Mouse (Mus musculus) heart, adult 2 months (tissue): ENCODE data around the gene Reln. TPM values are rescaled to one million over a fixed set of nuclear protein-coding genes. Genes with fewer than 3 reads are reported as not detected.

Source experiments
- DNase-seq, 2 experiments: peaks; one replicate each; pipeline ENCODE4 v3.0.0; 2021
- H3K27ac ChIP-seq: fragments of 200-600 bp; 2 replicates; pipeline ENCODE4 v1.8.1; 2022
- H3K27me3 ChIP-seq: fragments of 200-500 bp; 2 replicates; pipeline ENCODE4 v1.6.1; 2012; ENCODE audit warnings: mild to moderate bottlenecking, low read length, inconsistent platforms, mixed read lengths; ENCODE audit not compliant: control insufficient read depth, insufficient read depth
- H3K36me3 ChIP-seq: fragments of 200-500 bp; 2 replicates; pipeline ENCODE4 v1.6.1; 2012; ENCODE audit warnings: low read length, inconsistent platforms; ENCODE audit not compliant: control insufficient read depth, insufficient read depth
- H3K4me1 ChIP-seq: fragments of 200-500 bp; 2 replicates; pipeline ENCODE4 v1.6.1; 2011; ENCODE audit warnings: low read length; ENCODE audit not compliant: control insufficient read depth, insufficient read depth
- H3K4me3 ChIP-seq: fragments of 200-600 bp; 2 replicates; pipeline ENCODE4 v1.8.1; 2022
- H3K79me2 ChIP-seq: fragments of 200-500 bp; replicated peaks from 2 replicates; pipeline ENCODE4 v1.6.1; 2012; ENCODE audit warnings: mild to moderate bottlenecking, inconsistent platforms, low read length, moderate library complexity, mixed read lengths; ENCODE audit not compliant: control insufficient read depth, insufficient read depth
- H3K9ac ChIP-seq: fragments of 200-500 bp; 2 replicates; pipeline ENCODE4 v1.6.1; 2012; ENCODE audit warnings: low read depth, mild to moderate bottlenecking, control low read depth, inconsistent platforms, low read length, mixed read lengths
- CTCF ChIP-seq: fragments of 200-600 bp; IDR thresholded peaks from 2 replicates; pipeline ENCODE4 v1.8.1; 2022; ENCODE audit warnings: antibody characterized with exemption, mild to moderate bottlenecking, moderate library complexity
- EP300 ChIP-seq: fragments of 200-500 bp; IDR thresholded peaks from 2 replicates; pipeline ENCODE4 v1.6.1; 2011; ENCODE audit warnings: low read depth, low read length, control low read depth; ENCODE audit not compliant: insufficient read depth
- POLR2A ChIP-seq: fragments of 200-500 bp; IDR thresholded peaks from 2 replicates; pipeline ENCODE4 v1.6.1; 2011; ENCODE audit warnings: mild to moderate bottlenecking, low read depth, low read length, control low read depth; ENCODE audit not compliant: insufficient read depth
- WGBS: fragments of 180-500 bp; shearing (Covaris S2); methylation state at CpG from one replicate; pipeline ENCODE4 v1.1.7; 2018; 5-methylcytosine and 5-hydroxymethylcytosine counted together
- intact Hi-C: fragments of 180-260 bp; cut with DNase I; formaldehyde crosslinking; loops from one replicate; pipeline ENCODE4 v1.15.1; 2025
- polyA plus RNA-seq: library from polyadenylated mRNA; depleted of rRNA; stranded (reverse); fragments of >200 nt; gene quantifications from 2 replicates; pipeline ENCODE4 v1.2.3, GENCODE M21; 2012
- total RNA-seq, 2 experiments: library from RNA; stranded (reverse); gene quantifications; 2 replicates each; pipeline ENCODE4 v1.2.3; 2021

Reln gene
- total and polyA plus RNA-seq, 3 experiments = 2.6 to 4.0 (median 2.6) TPM

GRCm38 (mm10) chr5:22302309-22302708, 42.2 kb downstream of the Reln start:
- TF ChIP-seq POLR2A = no peak
- no peak for TF ChIP-seq EP300
- no peak for TF ChIP-seq CTCF
- Histone ChIP-seq H3K9ac (no peak overlapping the region), H3K79me2 (no peaks in the 10 kb centered on the region), H3K4me1 (no peaks in the 10 kb centered on the region; the same call in 1 of the 2 replicates), H3K4me3 (no peak overlapping the region), H3K36me3 (no peaks in the 10 kb centered on the region), H3K27ac (no peak overlapping the region), H3K27me3 (no peaks in the 10 kb centered on the region)
- WGBS = 52% methylated on average over 5 of the region's 5 CpGs
- intact Hi-C loops = no loop called here
- DNase-seq = peak in 1 of 2 experiments; percentile 8

GRCm38 (mm10) chr5:22300788-22301187, 43.7 kb downstream of the Reln start:
- no peak overlapping the region for H3K4me3 ChIP-seq
- no peak overlapping the region for H3K27ac ChIP-seq
- TF ChIP-seq POLR2A = no peak
- DNase-seq = no peak
- H3K27me3 ChIP-seq = no peaks in the 10 kb centered on the region
- H3K79me2 ChIP-seq = no peaks in the 10 kb centered on the region
- no peaks in the 10 kb centered on the region for H3K36me3 ChIP-seq
- no peak overlapping the region for H3K9ac ChIP-seq
- H3K4me1 ChIP-seq = no peaks in the 10 kb centered on the region; the same call in 1 of the 2 replicates
- 69% methylated on average over 5 of the region's 5 CpGs for WGBS
- intact Hi-C loops = no loop called here

- DNase-seq = no peak
- intact Hi-C loops = no loop called here
- Histone ChIP-seq H3K79me2 (no peaks in the 10 kb centered on the region), H3K27me3 (no peaks in the 10 kb centered on the region), H3K4me1 (no peaks in the 10 kb centered on the region; the same call in 1 of the 2 replicates), H3K4me3 (no peak overlapping the region), H3K36me3 (no peaks in the 10 kb centered on the region), H3K27ac (no peak overlapping the region), H3K9ac (no peak overlapping the region)
- WGBS = 79% methylated on average over 6 of the region's 6 CpGs
- TF ChIP-seq CTCF (no peak), EP300 (no peak), POLR2A (no peak)
These were observed 44.5 kb downstream of the Reln start for GRCm38 (mm10) chr5:22300046-22300445.

GRCm38 (mm10) chr5:22295161-22295560, 49.3 kb downstream of the Reln start:
- H3K27me3 ChIP-seq = no peaks in the 10 kb centered on the region
- H3K27ac ChIP-seq = no peak overlapping the region
- no peaks in the 10 kb centered on the region for H3K79me2 ChIP-seq
- no peak for TF ChIP-seq CTCF
- TF ChIP-seq POLR2A = no peak
- TF ChIP-seq EP300 = no peak
- no peaks in the 10 kb centered on the region for H3K4me1 ChIP-seq
- no peak overlapping the region for H3K9ac ChIP-seq
- no peak overlapping the region for H3K4me3 ChIP-seq
- WGBS = 87% methylated on average over 6 of the region's 6 CpGs
- no peaks in the 10 kb centered on the region for H3K36me3 ChIP-seq
- DNase-seq = no peak
- intact Hi-C loops = no loop called here

- H3K27ac ChIP-seq = no peak overlapping the region
- no peaks in the 10 kb centered on the region for H3K27me3 ChIP-seq
- WGBS = 61% methylated on average over 4 of the region's 4 CpGs
- intact Hi-C loops = no loop called here
- no peaks in the 10 kb centered on the region for H3K79me2 ChIP-seq
- DNase-seq = no peak
- H3K36me3 ChIP-seq = no peaks in the 10 kb centered on the region
- no peak overlapping the region for H3K9ac ChIP-seq
- TF ChIP-seq EP300 = no peak
- TF ChIP-seq CTCF = no peak
- TF ChIP-seq POLR2A = no peak
- no peak overlapping the region for H3K4me3 ChIP-seq
- no peaks in the 10 kb centered on the region for H3K4me1 ChIP-seq
These were observed 53.1 kb downstream of the Reln start for GRCm38 (mm10) chr5:22291409-22291808.

GRCm38 (mm10) chr5:22285396-22285795, 59.1 kb downstream of the Reln start:
- Histone ChIP-seq H3K4me1 (no peaks in the 10 kb centered on the region), H3K36me3 (no peaks in the 10 kb centered on the region), H3K27ac (no peak overlapping the region), H3K79me2 (no peaks in the 10 kb centered on the region), H3K4me3 (no peak overlapping the region), H3K9ac (no peak overlapping the region), H3K27me3 (no peaks in the 10 kb centered on the region)
- TF ChIP-seq EP300 (no peak), CTCF (no peak), POLR2A (no peak)
- no peak for DNase-seq
- WGBS = 71% methylated on average over 4 of the region's 4 CpGs
- intact Hi-C loops = no loop called here
